Mouse (Mus musculus) lung, adult 2 months (tissue): ENCODE results near the gene Stk33.

ENCODE experiments used
- CTCF ChIP-seq: fragments of 200-500 bp; IDR thresholded peaks from 2 replicates; pipeline ENCODE4 v1.5.1; 2011; ENCODE audit warnings: mild to moderate bottlenecking, low read length, control low read depth; ENCODE audit not compliant: insufficient read depth
- POLR2A ChIP-seq: fragments of 200-500 bp; IDR thresholded peaks from 2 replicates; pipeline ENCODE4 v1.6.1; 2011; ENCODE audit warnings: low read depth, mild to moderate bottlenecking, control low read depth, low read length, borderline replicate concordance; ENCODE audit errors: extremely low read depth

DNA sequence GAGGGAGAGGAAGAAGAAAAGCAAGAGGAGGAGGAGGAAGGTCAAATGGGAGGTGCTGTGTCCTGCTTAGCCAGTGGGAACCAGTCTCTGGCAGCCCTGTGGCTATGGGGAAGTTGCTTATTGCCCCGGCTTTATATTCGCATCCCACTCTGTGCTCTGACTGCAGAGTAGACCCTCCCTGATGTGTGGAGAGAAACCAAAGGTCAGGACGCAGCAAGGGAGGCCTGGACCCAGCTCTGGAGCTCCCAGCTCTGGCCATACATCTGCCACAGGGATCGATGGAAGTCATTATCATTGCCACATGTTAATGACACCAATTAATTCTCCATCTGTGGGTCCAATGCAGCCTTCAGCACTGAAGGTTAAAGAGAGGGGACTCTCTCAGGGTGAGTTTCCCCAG is 171.5 kb downstream of the Stk33 start:
- TF ChIP-seq POLR2A (no peak), CTCF (no peak)
